Comparison of ENCODE assay signal across 7 mouse cellular contexts in the genomic region with DNA sequence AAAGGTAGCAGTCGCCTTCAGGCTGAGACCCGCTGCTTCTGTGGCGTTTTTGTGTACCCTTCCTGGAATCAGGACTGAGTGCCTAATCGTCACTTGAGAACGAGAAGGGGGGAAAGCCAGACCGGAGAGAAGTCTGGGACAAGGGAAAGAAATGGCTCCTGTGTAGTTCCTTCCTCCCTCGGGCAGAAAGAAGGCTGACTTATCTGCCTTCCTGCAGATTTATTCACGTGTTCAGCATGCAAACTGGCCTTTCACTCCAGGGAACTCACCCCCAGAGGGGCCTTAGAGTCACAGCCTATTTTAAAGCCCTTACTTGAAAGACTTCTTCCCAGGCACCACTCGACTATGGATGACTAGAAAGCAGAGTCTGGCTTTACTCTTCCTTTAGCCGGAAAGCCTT. TPM values are rescaled to one million over a fixed set of nuclear protein-coding genes. Genes with fewer than 3 reads are reported as not detected.
DNase-seq lines count a peak whose midpoint lies in the region; ATAC-seq lines count a peak whose summit lies in the region.

No protein-coding gene starts in this region.

- H3K36me3 ChIP-seq in megakaryocyte, embryonic 14.5 days (replicated peaks; ENCODE audit: low read length) = no peaks in the 10 kb centered on the region
- no peaks in the 10 kb centered on the region for H3K36me3 ChIP-seq in embryonic facial prominence, embryonic 15.5 days
- no peaks in the 10 kb centered on the region for H3K36me3 ChIP-seq in limb, embryonic 15.5 days
- no peaks in the 10 kb centered on the region for H3K36me3 ChIP-seq in stomach, embryonic 16.5 days (ENCODE audit: control insufficient read depth, insufficient read depth, low read length)

- H3K9ac ChIP-seq in embryonic facial prominence, embryonic 15.5 days = no peak overlapping the region
- H3K9ac ChIP-seq in limb, embryonic 15.5 days = 0 out of 2 replicates have a peak overlapping the region, but pooled peaks have one; percentile 10
- H3K9ac ChIP-seq in stomach, embryonic 16.5 days (ENCODE audit: low read length) = peak overlapping the region; percentile 67; the same call in 1 of the 2 replicates

- 22% methylated on average over 10 of the region's 10 CpGs for WGBS in embryonic facial prominence, embryonic 15.5 days
- 18% methylated on average over 10 of the region's 10 CpGs for WGBS in limb, embryonic 15.5 days
- 25% methylated on average over 10 of the region's 10 CpGs for WGBS in stomach, embryonic 16.5 days

- H3K27ac ChIP-seq in embryonic facial prominence, embryonic 15.5 days (replicated peaks) = peak overlapping the region; percentile 79
- H3K27ac ChIP-seq in limb, embryonic 15.5 days = peak overlapping the region; percentile 82
- peak overlapping the region; percentile 80 for H3K27ac ChIP-seq in stomach, embryonic 16.5 days (ENCODE audit: low read length)

- peak overlapping the region; percentile 94 for H3K4me3 ChIP-seq in megakaryocyte, embryonic 14.5 days (replicated peaks)
- H3K4me3 ChIP-seq in embryonic facial prominence, embryonic 15.5 days (replicated peaks) = peak overlapping the region; percentile 81
- peak overlapping the region; percentile 74; the same call in 1 of the 2 replicates for H3K4me3 ChIP-seq in limb, embryonic 15.5 days
- H3K4me3 ChIP-seq in stomach, embryonic 16.5 days (replicated peaks; ENCODE audit: low read length) = 0 out of 2 replicates have a peak overlapping the region, but pooled peaks have one; percentile 4

- H3K4me2 ChIP-seq in embryonic facial prominence, embryonic 15.5 days (replicated peaks) = peak overlapping the region; percentile 71
- H3K4me2 ChIP-seq in limb, embryonic 15.5 days = peak overlapping the region; percentile 87
- H3K4me2 ChIP-seq in stomach, embryonic 16.5 days (ENCODE audit: low read depth, low read length) = peak overlapping the region; percentile 75; the same call in 1 of the 2 replicates

- ATAC-seq in megakaryocyte, adult 5-6 weeks (ENCODE audit: poor library complexity, severe bottlenecking) = no peak
- ATAC-seq in embryonic facial prominence, embryonic 15.5 days (ENCODE audit: insufficient number of reproducible peaks, low FRiP score, low TSS enrichment, low read depth) = no peak
- ATAC-seq in limb, embryonic 15.5 days (ENCODE audit: insufficient number of reproducible peaks, low FRiP score, low TSS enrichment, low read depth) = no peak
- no peak for ATAC-seq in stomach, embryonic 16.5 days (ENCODE audit: insufficient read depth, low FRiP score)

- no peaks in the 10 kb centered on the region for H3K9me3 ChIP-seq in megakaryocyte, embryonic 14.5 days
- no peaks in the 10 kb centered on the region for H3K9me3 ChIP-seq in embryonic facial prominence, embryonic 15.5 days (replicated peaks)
- no peaks in the 10 kb centered on the region for H3K9me3 ChIP-seq in limb, embryonic 15.5 days
- H3K9me3 ChIP-seq in stomach, embryonic 16.5 days (replicated peaks; ENCODE audit: control insufficient read depth, low read length) = no peaks in the 10 kb centered on the region

- DNase-seq in left cerebral cortex, adult 9 months (ENCODE audit: low spot score in 2 of 2) = no peak
- no peak for DNase-seq in right cerebral cortex, postnatal 14 days

- H3K4me1 ChIP-seq in megakaryocyte, embryonic 14.5 days = peaks cover 37% of the 10 kb centered on the region
- peaks cover 35% of the 10 kb centered on the region for H3K4me1 ChIP-seq in embryonic facial prominence, embryonic 15.5 days
- peaks cover 33% of the 10 kb centered on the region for H3K4me1 ChIP-seq in limb, embryonic 15.5 days
- peaks cover 26% of the 10 kb centered on the region for H3K4me1 ChIP-seq in stomach, embryonic 16.5 days (ENCODE audit: control insufficient read depth, insufficient read depth, low read length)

- peaks cover 26% of the 10 kb centered on the region for H3K27me3 ChIP-seq in megakaryocyte, embryonic 14.5 days (replicated peaks)
- no peaks in the 10 kb centered on the region for H3K27me3 ChIP-seq in embryonic facial prominence, embryonic 15.5 days
- H3K27me3 ChIP-seq in limb, embryonic 15.5 days = no peaks in the 10 kb centered on the region
- H3K27me3 ChIP-seq in stomach, embryonic 16.5 days (ENCODE audit: control insufficient read depth, insufficient read depth, low read length) = no peaks in the 10 kb centered on the region

RNA-seq across cellular contexts. Expression of a gene that starts 1.3 kb away (rescaled TPM):
- polyA plus RNA-seq in megakaryocyte, embryonic 14.5 days (2012; ENCODE audit: insufficient read depth, low replicate concordance) = 1.9 TPM in 1 of 2 replicates, not detected in the other
- 65.7 and 65.8 TPM in 2 replicates for total RNA-seq in megakaryocyte, adult 5-6 weeks (2015)
- 56.4 and 56.8 TPM in 2 replicates for total RNA-seq in megakaryocyte, adult 5-6 weeks (2017)
- polyA plus RNA-seq in embryonic facial prominence, embryonic 15.5 days (2015; fragmentation: Nextera tagmentation; extraction: Ambion mirVana) = 20.3 and 21.0 TPM in 2 replicates
- polyA plus RNA-seq in limb, embryonic 15.5 days (2015; fragmentation: Nextera tagmentation; extraction: Ambion mirVana) = 17.3 and 17.8 TPM in 2 replicates
- 21.3 and 22.0 TPM in 2 replicates for polyA plus RNA-seq in stomach, embryonic 16.5 days (2015; fragmentation: Nextera tagmentation; extraction: Ambion mirVana)

Comparison
In these comparisons a context has a peak if more than half of its experiments do, and no peak if none do; other contexts are left out.
1. H3K4me3 ChIP-seq: peak in every context shown above with its lines; median percentile 94 in megakaryocyte, embryonic 14.5 days; 81 in embryonic facial prominence, embryonic 15.5 days; 74 in limb, embryonic 15.5 days; 4 in stomach, embryonic 16.5 days.